Mouse (Mus musculus): ENCODE measurements at regions not wholly inside any gene's neighbourhood (a gene's known extent, or its start where the extent isn't known, plus 50 kb on each side); places are given as distances from the start of the nearest gene placed in this dataset.

- Histone ChIP-seq H3K4me1 (ENCODE audit: control insufficient read depth, insufficient read depth, low read length) (peaks cover 3% of the 10 kb centered on the region; the same call in 1 of the 2 replicates), H3K36me3 (ENCODE audit: control insufficient read depth, insufficient read depth, low read length) (no peaks in the 10 kb centered on the region), H3K27me3 (replicated peaks; ENCODE audit: control insufficient read depth, insufficient read depth, low read length) (no peaks in the 10 kb centered on the region), H3K4me2 (ENCODE audit: low read depth, low read length) (peak overlapping the region; percentile 91), H3K4me3 (ENCODE audit: low read length) (peak overlapping the region; percentile 56), H3K27ac (ENCODE audit: low read length) (no peak overlapping the region), H3K9me3 (ENCODE audit: control insufficient read depth, low read length) (no peaks in the 10 kb centered on the region), H3K9ac (ENCODE audit: low read depth, low read length) (peak overlapping the region; percentile 72)
- 6% methylated on average over 32 of the region's 32 CpGs for WGBS
- ATAC-seq: peak; percentile 68
Measured at GRCm38 (mm10) chr1:177338466-177339206, 80.6 kb upstream of the Akt3 start.

GRCm38 (mm10) chr1:177337756-177338155 is 79.8 kb upstream of the Akt3 start:
- Histone ChIP-seq H3K27me3 (replicated peaks; ENCODE audit: control insufficient read depth, insufficient read depth, low read length) (no peaks in the 10 kb centered on the region), H3K4me2 (ENCODE audit: low read depth, low read length) (no peak overlapping the region), H3K9ac (ENCODE audit: low read depth, low read length) (no peak overlapping the region), H3K27ac (ENCODE audit: low read length) (no peak overlapping the region), H3K4me3 (ENCODE audit: low read length) (no peak overlapping the region), H3K4me1 (ENCODE audit: control insufficient read depth, insufficient read depth, low read length) (no peaks in the 10 kb centered on the region), H3K9me3 (ENCODE audit: control insufficient read depth, low read length) (no peaks in the 10 kb centered on the region), H3K36me3 (ENCODE audit: control insufficient read depth, insufficient read depth, low read length) (no peaks in the 10 kb centered on the region)
- ATAC-seq: no peak

GRCm38 (mm10) chr1:177337141-177337540 is 79.1 kb upstream of the Akt3 start:
- ATAC-seq: no peak
- WGBS: 81% methylated on average over 4 of the region's 4 CpGs
- H3K27ac ChIP-seq (ENCODE audit: low read length): no peak overlapping the region

GRCm38 (mm10) chr1:177336436-177336835 is 78.4 kb upstream of the Akt3 start:
- Histone ChIP-seq H3K9me3 (ENCODE audit: control insufficient read depth, low read length) (no peaks in the 10 kb centered on the region), H3K4me3 (ENCODE audit: low read length) (no peak overlapping the region), H3K4me1 (ENCODE audit: control insufficient read depth, insufficient read depth, low read length) (no peaks in the 10 kb centered on the region), H3K27ac (ENCODE audit: low read length) (no peak overlapping the region), H3K27me3 (replicated peaks; ENCODE audit: control insufficient read depth, insufficient read depth, low read length) (no peaks in the 10 kb centered on the region), H3K4me2 (ENCODE audit: low read depth, low read length) (no peak overlapping the region), H3K36me3 (ENCODE audit: control insufficient read depth, insufficient read depth, low read length) (no peaks in the 10 kb centered on the region), H3K9ac (ENCODE audit: low read depth, low read length) (no peak overlapping the region)
- no peak for ATAC-seq
- 92% methylated on average over 2 of the region's 2 CpGs for WGBS

More at GRCm38 (mm10) chr1:177337141-177337540, 79.1 kb upstream of the Akt3 start:
- Histone ChIP-seq H3K27me3 (replicated peaks; ENCODE audit: control insufficient read depth, insufficient read depth, low read length) (no peaks in the 10 kb centered on the region), H3K4me3 (ENCODE audit: low read length) (no peak overlapping the region), H3K36me3 (ENCODE audit: control insufficient read depth, insufficient read depth, low read length) (no peaks in the 10 kb centered on the region), H3K4me1 (ENCODE audit: control insufficient read depth, insufficient read depth, low read length) (no peaks in the 10 kb centered on the region), H3K9me3 (ENCODE audit: control insufficient read depth, low read length) (no peaks in the 10 kb centered on the region), H3K9ac (ENCODE audit: low read depth, low read length) (no peak overlapping the region), H3K4me2 (ENCODE audit: low read depth, low read length) (no peak overlapping the region)

GRCm38 (mm10) chr1:177335961-177336360 is 78.0 kb upstream of the Akt3 start:
- Histone ChIP-seq H3K4me1 (ENCODE audit: control insufficient read depth, insufficient read depth, low read length) (no peaks in the 10 kb centered on the region), H3K4me2 (ENCODE audit: low read depth, low read length) (no peak overlapping the region), H3K9me3 (ENCODE audit: control insufficient read depth, low read length) (no peaks in the 10 kb centered on the region), H3K36me3 (ENCODE audit: control insufficient read depth, insufficient read depth, low read length) (no peaks in the 10 kb centered on the region), H3K27me3 (replicated peaks; ENCODE audit: control insufficient read depth, insufficient read depth, low read length) (no peaks in the 10 kb centered on the region), H3K27ac (ENCODE audit: low read length) (no peak overlapping the region), H3K4me3 (ENCODE audit: low read length) (no peak overlapping the region), H3K9ac (ENCODE audit: low read depth, low read length) (no peak overlapping the region)
- 88% methylated on average over 6 of the region's 6 CpGs for WGBS
- no peak for ATAC-seq

GRCm38 (mm10) chr1:177323366-177323765 is 65.4 kb upstream of the Akt3 start:
- H3K4me3 ChIP-seq (ENCODE audit: low read length): no peak overlapping the region

GRCm38 (mm10) chr1:177322745-177323299 is 64.8 kb upstream of the Akt3 start:
- H3K9me3 ChIP-seq (ENCODE audit: control insufficient read depth, low read length): no peaks in the 10 kb centered on the region
- peak overlapping the region; percentile 93 for H3K4me2 ChIP-seq (ENCODE audit: low read depth, low read length)
- no peak overlapping the region for H3K27ac ChIP-seq (ENCODE audit: low read length)
- peaks cover 4% of the 10 kb centered on the region for H3K4me1 ChIP-seq (ENCODE audit: control insufficient read depth, insufficient read depth, low read length)
- no peaks in the 10 kb centered on the region for H3K36me3 ChIP-seq (ENCODE audit: control insufficient read depth, insufficient read depth, low read length)
- no peak for ATAC-seq
- under 1% methylated on average over 40 of the region's 40 CpGs for WGBS
- H3K4me3 ChIP-seq (ENCODE audit: low read length): peak overlapping the region; percentile 49
- peak overlapping the region; percentile 40; the same call in 1 of the 2 replicates for H3K9ac ChIP-seq (ENCODE audit: low read depth, low read length)
- 0 out of 2 replicates have a peak, but pooled peaks cover 5% of the 10 kb centered on the region for H3K27me3 ChIP-seq (replicated peaks; ENCODE audit: control insufficient read depth, insufficient read depth, low read length)

More at GRCm38 (mm10) chr1:177323366-177323765, 65.4 kb upstream of the Akt3 start:
- Histone ChIP-seq H3K9ac (ENCODE audit: low read depth, low read length) (no peak overlapping the region), H3K4me1 (ENCODE audit: control insufficient read depth, insufficient read depth, low read length) (peaks cover 4% of the 10 kb centered on the region), H3K4me2 (ENCODE audit: low read depth, low read length) (peak overlapping the region; percentile 93; the same call in 1 of the 2 replicates), H3K9me3 (ENCODE audit: control insufficient read depth, low read length) (no peaks in the 10 kb centered on the region), H3K27me3 (replicated peaks; ENCODE audit: control insufficient read depth, insufficient read depth, low read length) (0 out of 2 replicates have a peak, but pooled peaks cover 5% of the 10 kb centered on the region), H3K36me3 (ENCODE audit: control insufficient read depth, insufficient read depth, low read length) (no peaks in the 10 kb centered on the region), H3K27ac (ENCODE audit: low read length) (no peak overlapping the region)
- WGBS: 71% methylated on average over 4 of the region's 4 CpGs
- no peak for ATAC-seq

- no peak for ATAC-seq
- Histone ChIP-seq H3K9me3 (ENCODE audit: control insufficient read depth, low read length) (no peaks in the 10 kb centered on the region), H3K4me3 (ENCODE audit: low read length) (peak overlapping the region; percentile 49), H3K4me1 (ENCODE audit: control insufficient read depth, insufficient read depth, low read length) (peaks cover 4% of the 10 kb centered on the region), H3K9ac (ENCODE audit: low read depth, low read length) (peak overlapping the region; percentile 40; the same call in 1 of the 2 replicates), H3K4me2 (ENCODE audit: low read depth, low read length) (peak overlapping the region; percentile 93), H3K27ac (ENCODE audit: low read length) (no peak overlapping the region), H3K27me3 (replicated peaks; ENCODE audit: control insufficient read depth, insufficient read depth, low read length) (0 out of 2 replicates have a peak, but pooled peaks cover 5% of the 10 kb centered on the region), H3K36me3 (ENCODE audit: control insufficient read depth, insufficient read depth, low read length) (no peaks in the 10 kb centered on the region)
- WGBS: 14% methylated on average over 6 of the region's 6 CpGs
Measured at GRCm38 (mm10) chr1:177322307-177322685, 64.3 kb upstream of the Akt3 start.

- no peak overlapping the region for H3K9ac ChIP-seq (ENCODE audit: low read depth, low read length)
- H3K9me3 ChIP-seq (ENCODE audit: control insufficient read depth, low read length): no peaks in the 10 kb centered on the region
- 0 out of 2 replicates have a peak, but pooled peaks cover 5% of the 10 kb centered on the region for H3K27me3 ChIP-seq (replicated peaks; ENCODE audit: control insufficient read depth, insufficient read depth, low read length)
- peaks cover 4% of the 10 kb centered on the region for H3K4me1 ChIP-seq (ENCODE audit: control insufficient read depth, insufficient read depth, low read length)
- no peak overlapping the region for H3K4me3 ChIP-seq (ENCODE audit: low read length)
- no peak overlapping the region for H3K27ac ChIP-seq (ENCODE audit: low read length)
- no peak for ATAC-seq
- no peaks in the 10 kb centered on the region for H3K36me3 ChIP-seq (ENCODE audit: control insufficient read depth, insufficient read depth, low read length)
- 54% methylated on average over 5 of the region's 5 CpGs for WGBS
- no peak overlapping the region for H3K4me2 ChIP-seq (ENCODE audit: low read depth, low read length)
Measured at GRCm38 (mm10) chr1:177321655-177322306, 63.8 kb upstream of the Akt3 start.
